Mouse (Mus musculus) inflammation-experienced regulatory T-cells, adult 16 weeks (primary cell): ENCODE measurements around the gene Ankrd55. TPM values are rescaled to one million over a fixed set of nuclear protein-coding genes. Genes with fewer than 3 reads are reported as not detected.

Experiments
- polyA plus RNA-seq: library from polyadenylated mRNA; unstranded; fragments of 100-300 nt; shearing (Covaris generic); gene quantifications from one replicate; pipeline ENCODE4 v1.2.1, GENCODE M21; 2017

The Ankrd55 gene
- 14.2 TPM for polyA plus RNA-seq

GRCm38 (mm10) chr13:112288225-112289178 is at the start of gene Ankrd55:
Ankrd55 (plus strand) TSS chr13:112288451.

Other genes with a start within 250 kb of the Ankrd55 start
- 262 TPM for gene Il6st, start 175.6 kb downstream of the Ankrd55 start, polyA plus RNA-seq